26 mouse cellular contexts compared by ENCODE assay signal in the genomic region with DNA sequence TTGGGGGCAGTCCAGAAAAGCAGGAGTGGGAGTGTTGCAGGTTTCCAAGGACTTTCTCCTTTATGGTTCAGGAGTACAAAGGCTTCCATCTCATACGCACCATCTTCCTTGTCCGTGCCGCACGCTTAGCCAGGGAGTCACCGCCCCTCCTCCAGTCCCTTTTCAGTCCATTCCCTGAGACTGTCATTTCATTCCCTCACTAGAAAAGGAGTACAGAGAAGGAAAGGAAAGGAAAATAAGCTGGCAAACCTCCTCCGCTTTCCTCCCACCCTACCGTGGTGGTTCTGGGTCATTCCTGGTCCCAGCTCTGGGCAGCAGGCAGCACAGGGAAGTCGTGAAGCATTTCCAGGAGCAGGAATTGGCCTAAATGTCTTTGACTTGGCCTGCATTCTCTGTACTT. TPM values are rescaled to one million over a fixed set of nuclear protein-coding genes. Genes with fewer than 3 reads are reported as not detected.
DNase-seq lines count a peak whose midpoint lies in the region; ATAC-seq and TF ChIP-seq lines count a peak whose summit lies in the region.
"Had no signal": no experiment of that assay in that cellular context is flagged by ENCODE, and none has a peak within 500 bp of the region (broad histone marks: within the 10 kb centered on the region; RNA-seq: fewer than 3 reads in every experiment).

No protein-coding gene starts in this region.

- H3K4me2 ChIP-seq in hindbrain, embryonic 13.5 days, result no peak overlapping the region
- H3K4me2 ChIP-seq in hindbrain, embryonic 14.5 days (replicated peaks), result no peak overlapping the region
- no peak overlapping the region for H3K4me2 ChIP-seq in lung, embryonic 14.5 days
- H3K4me2 ChIP-seq: heart, embryonic 12.5 days; hindbrain, embryonic 15.5 days; limb, embryonic 13.5 days; liver, embryonic 13.5 days; midbrain, embryonic 15.5 days; neural tube, embryonic 12.5 days had no signal

- no peaks in the 10 kb centered on the region for H3K27me3 ChIP-seq in hindbrain, embryonic 13.5 days
- no peaks in the 10 kb centered on the region for H3K27me3 ChIP-seq in hindbrain, embryonic 14.5 days (ENCODE audit: control insufficient read depth, insufficient read depth, low read length)
- H3K27me3 ChIP-seq in lung, embryonic 14.5 days (ENCODE audit: insufficient read depth, low read length), result no peaks in the 10 kb centered on the region
- H3K27me3 ChIP-seq in ES-Bruce4 (ENCODE audit: control insufficient read depth, insufficient read depth, low read length, poor library complexity, severe bottlenecking), result no peaks in the 10 kb centered on the region
- no peaks in the 10 kb centered on the region for H3K27me3 ChIP-seq in embryonic facial prominence, embryonic 10.5 days (replicated peaks; ENCODE audit: low read depth, poor library complexity, severe bottlenecking)
- H3K27me3 ChIP-seq: heart, embryonic 12.5 days; hindbrain, embryonic 15.5 days; limb, embryonic 13.5 days; liver, embryonic 13.5 days; midbrain, embryonic 15.5 days; neural tube, embryonic 12.5 days had no signal

- H3K9me3 ChIP-seq in hindbrain, embryonic 13.5 days, result no peaks in the 10 kb centered on the region
- H3K9me3 ChIP-seq in hindbrain, embryonic 14.5 days (ENCODE audit: control insufficient read depth, low read length), result no peaks in the 10 kb centered on the region
- no peaks in the 10 kb centered on the region for H3K9me3 ChIP-seq in lung, embryonic 14.5 days (ENCODE audit: low read depth, low read length)
- H3K9me3 ChIP-seq in ES-Bruce4 (replicated peaks; ENCODE audit: control insufficient read depth, insufficient read depth, low read length, poor library complexity, severe bottlenecking), result no peaks in the 10 kb centered on the region
- no peaks in the 10 kb centered on the region for H3K9me3 ChIP-seq in embryonic facial prominence, embryonic 10.5 days
- H3K9me3 ChIP-seq: heart, embryonic 12.5 days; hindbrain, embryonic 15.5 days; limb, embryonic 13.5 days; liver, embryonic 13.5 days; megakaryocyte, embryonic 14.5 days; midbrain, embryonic 15.5 days; neural tube, embryonic 12.5 days had no signal

- no peak for ATAC-seq in hindbrain, embryonic 13.5 days (ENCODE audit: low FRiP score)
- no peak for ATAC-seq in hindbrain, embryonic 14.5 days (ENCODE audit: low FRiP score)
- ATAC-seq in lung, embryonic 14.5 days (ENCODE audit: insufficient read depth), result no peak
- ATAC-seq: activated CD4-positive, CD25-positive, alpha-beta regulatory T cell, adult 4 months; intestine, postnatal 0 days; midbrain, embryonic 15.5 days had no signal

- TF ChIP-seq EP300 in ES-Bruce4 (IDR thresholded peaks at IDR 0.05; ENCODE audit: insufficient read depth, low read depth, low read length), result no peak

- no peak for TF ChIP-seq CTCF in lung, embryonic 14.5 days (IDR thresholded peaks at IDR 0.05; ENCODE audit: low read depth)
- no peak for TF ChIP-seq CTCF in ES-Bruce4 (IDR thresholded peaks at IDR 0.05; ENCODE audit: low read depth, low read length)

- peaks cover 13% of the 10 kb centered on the region for H3K4me1 ChIP-seq in hindbrain, embryonic 13.5 days (replicated peaks)
- H3K4me1 ChIP-seq in hindbrain, embryonic 14.5 days (replicated peaks; ENCODE audit: control insufficient read depth, insufficient read depth, low read length), result peaks cover 3% of the 10 kb centered on the region; the same call in 1 of the 2 replicates
- peaks cover 39% of the 10 kb centered on the region for H3K4me1 ChIP-seq in lung, embryonic 14.5 days (ENCODE audit: insufficient read depth)
- peaks cover 21% of the 10 kb centered on the region for H3K4me1 ChIP-seq in ES-Bruce4 (ENCODE audit: control insufficient read depth, insufficient read depth, low read length)
- peaks cover 69% of the 10 kb centered on the region for H3K4me1 ChIP-seq in embryonic facial prominence, embryonic 10.5 days
- H3K4me1 ChIP-seq: megakaryocyte, embryonic 14.5 days; midbrain, embryonic 15.5 days had no signal

- TF ChIP-seq POLR2A in ES-Bruce4 (IDR thresholded peaks at IDR 0.05; ENCODE audit: insufficient read depth, low read length), result no peak

- WGBS in hindbrain, embryonic 13.5 days, result 79% methylated on average over 8 of the region's 8 CpGs
- WGBS in hindbrain, embryonic 14.5 days, result 72% methylated on average over 8 of the region's 8 CpGs
- WGBS in lung, embryonic 14.5 days, result 72% methylated on average over 8 of the region's 8 CpGs
- 77% methylated on average over 8 of the region's 8 CpGs for WGBS in embryonic facial prominence, embryonic 10.5 days

- DNase-seq in hindbrain, embryonic 14.5 days (ENCODE audit: low spot score), result no peak
- no peak for DNase-seq in lung, embryonic 14.5 days
- DNase-seq in lung, postnatal 10 days, result no peak
- no peak for DNase-seq in embryonic facial prominence, embryonic 10.5 days (ENCODE audit: low spot score)
- DNase-seq in right cerebral cortex, postnatal 36 days (ENCODE audit: low spot score in 2 of 2), result no peak
- DNase-seq: adrenal gland, adult 8-10 months; cerebellum, adult 11-12 months; cerebellum, postnatal 10 days; gastrocnemius, adult 2 months; kidney, postnatal 14 days; layer of hippocampus, postnatal 36 days; liver, embryonic 13.5 days; lung, postnatal 36 days; right cerebral cortex, postnatal 4 days; thymus, postnatal 14 days had no signal

- H3K36me3 ChIP-seq in hindbrain, embryonic 13.5 days, result no peaks in the 10 kb centered on the region
- no peaks in the 10 kb centered on the region for H3K36me3 ChIP-seq in hindbrain, embryonic 14.5 days (replicated peaks; ENCODE audit: control insufficient read depth, insufficient read depth)
- H3K36me3 ChIP-seq in lung, embryonic 14.5 days (ENCODE audit: insufficient read depth), result no peaks in the 10 kb centered on the region
- no peaks in the 10 kb centered on the region for H3K36me3 ChIP-seq in ES-Bruce4 (ENCODE audit: control insufficient read depth, insufficient read depth, low read length, poor library complexity, severe bottlenecking)
- H3K36me3 ChIP-seq in embryonic facial prominence, embryonic 10.5 days (replicated peaks), result no peaks in the 10 kb centered on the region
- H3K36me3 ChIP-seq: heart, embryonic 12.5 days; hindbrain, embryonic 15.5 days; limb, embryonic 13.5 days; liver, embryonic 13.5 days; midbrain, embryonic 15.5 days; neural tube, embryonic 12.5 days had no signal

- H3K27ac ChIP-seq in hindbrain, embryonic 13.5 days, result peak overlapping the region; percentile 60; the same call in 1 of the 2 replicates
- H3K27ac ChIP-seq in hindbrain, embryonic 14.5 days, result no peak overlapping the region
- peak overlapping the region; percentile 36; the same call in 1 of the 2 replicates for H3K27ac ChIP-seq in lung, embryonic 14.5 days (ENCODE audit: low read depth)
- H3K27ac ChIP-seq in ES-Bruce4 (ENCODE audit: insufficient read depth, low read length), result 0 out of 2 replicates have a peak overlapping the region, but pooled peaks have one; percentile 12
- H3K27ac ChIP-seq in embryonic facial prominence, embryonic 10.5 days (replicated peaks), result peak overlapping the region; percentile 37; the same call in 1 of the 2 replicates
- H3K27ac ChIP-seq: gastrocnemius, adult 2 months; hindbrain, embryonic 15.5 days; layer of hippocampus, adult 2 months; liver, embryonic 13.5 days; midbrain, embryonic 15.5 days; neural tube, embryonic 12.5 days had no signal

- no peak overlapping the region for H3K4me3 ChIP-seq in hindbrain, embryonic 13.5 days
- no peak overlapping the region for H3K4me3 ChIP-seq in hindbrain, embryonic 14.5 days (replicated peaks; ENCODE audit: low read length)
- H3K4me3 ChIP-seq in lung, embryonic 14.5 days (ENCODE audit: low read depth, low read length), result no peak overlapping the region
- no peak overlapping the region for H3K4me3 ChIP-seq in ES-Bruce4 (ENCODE audit: low read depth, low read length)
- no peak overlapping the region for H3K4me3 ChIP-seq in embryonic facial prominence, embryonic 10.5 days
- H3K4me3 ChIP-seq: gastrocnemius, adult 2 months; heart, embryonic 12.5 days; hindbrain, embryonic 15.5 days; layer of hippocampus, adult 2 months; limb, embryonic 13.5 days; liver, embryonic 13.5 days; megakaryocyte, embryonic 14.5 days; midbrain, embryonic 15.5 days; neural tube, embryonic 12.5 days had no signal

- no peak overlapping the region for H3K9ac ChIP-seq in hindbrain, embryonic 13.5 days
- H3K9ac ChIP-seq in hindbrain, embryonic 14.5 days, result no peak overlapping the region
- no peak overlapping the region for H3K9ac ChIP-seq in lung, embryonic 14.5 days
- H3K9ac ChIP-seq in ES-Bruce4 (ENCODE audit: low read depth, poor library complexity, severe bottlenecking), result no peak overlapping the region
- H3K9ac ChIP-seq: heart, embryonic 12.5 days; hindbrain, embryonic 15.5 days; limb, embryonic 13.5 days; liver, embryonic 13.5 days; midbrain, embryonic 15.5 days; neural tube, embryonic 12.5 days had no signal

RNA-seq across cellular contexts. Expression of a gene that starts 52.5 kb away (rescaled TPM):
- polyA plus RNA-seq in hindbrain, embryonic 13.5 days (2015; fragmentation: Nextera tagmentation; extraction: Ambion mirVana), result 20.5 and 21.5 TPM in 2 replicates
- polyA plus RNA-seq in hindbrain, embryonic 14.5 days (2014; fragmentation: Nextera tagmentation; extraction: Ambion mirVana), result 6.5 and 16.0 TPM in 2 replicates
- 26.5 and 27.6 TPM in 2 replicates for polyA plus RNA-seq in lung, embryonic 14.5 days (2014; fragmentation: Nextera tagmentation; extraction: Ambion mirVana)
- polyA plus RNA-seq in ES-Bruce4 (2011; ENCODE audit: insufficient read depth, insufficient read length, low read depth, missing spikeins), result 210 and 214 TPM in 2 replicates
- polyA plus RNA-seq in embryonic facial prominence, embryonic 10.5 days (2016; fragmentation: Nextera tagmentation; extraction: Ambion mirVana), result 20.2 and 23.5 TPM in 2 replicates
